Mouse (Mus musculus): ENCODE measurements around the gene Elovl6. TPM values are rescaled to one million over a fixed set of nuclear protein-coding genes. Genes with fewer than 3 reads are reported as not detected.

Gene Elovl6
- polyA plus RNA-seq, 1 experiment from 2014 or later: 34.6 TPM

GRCm38 (mm10) chr3:129619194-129619775 is 87.1 kb downstream of the Elovl6 start:
- no peaks in the 10 kb centered on the region for H3K4me1 ChIP-seq
- no peak overlapping the region for H3K27ac ChIP-seq
- 88% methylated on average over 16 of the region's 16 CpGs for WGBS
- ATAC-seq (ENCODE audit: low FRiP score): no peak
- no peak overlapping the region for H3K4me2 ChIP-seq
- no peaks in the 10 kb centered on the region for H3K27me3 ChIP-seq
- H3K9ac ChIP-seq: no peak overlapping the region
- no peak overlapping the region for H3K4me3 ChIP-seq (replicated peaks)
- H3K9me3 ChIP-seq: no peaks in the 10 kb centered on the region
- H3K36me3 ChIP-seq (replicated peaks): peaks cover 7% of the 10 kb centered on the region

- Histone ChIP-seq H3K36me3 (replicated peaks) (peaks cover 7% of the 10 kb centered on the region), H3K4me1 (no peaks in the 10 kb centered on the region), H3K27ac (no peak overlapping the region), H3K4me3 (replicated peaks) (no peak overlapping the region), H3K4me2 (no peak overlapping the region), H3K27me3 (no peaks in the 10 kb centered on the region), H3K9me3 (no peaks in the 10 kb centered on the region), H3K9ac (no peak overlapping the region)
- ATAC-seq (ENCODE audit: low FRiP score): no peak
- 94% methylated on average over 3 of the region's 3 CpGs for WGBS
Observed at GRCm38 (mm10) chr3:129620802-129621201, 88.6 kb downstream of the Elovl6 start.

DNA sequence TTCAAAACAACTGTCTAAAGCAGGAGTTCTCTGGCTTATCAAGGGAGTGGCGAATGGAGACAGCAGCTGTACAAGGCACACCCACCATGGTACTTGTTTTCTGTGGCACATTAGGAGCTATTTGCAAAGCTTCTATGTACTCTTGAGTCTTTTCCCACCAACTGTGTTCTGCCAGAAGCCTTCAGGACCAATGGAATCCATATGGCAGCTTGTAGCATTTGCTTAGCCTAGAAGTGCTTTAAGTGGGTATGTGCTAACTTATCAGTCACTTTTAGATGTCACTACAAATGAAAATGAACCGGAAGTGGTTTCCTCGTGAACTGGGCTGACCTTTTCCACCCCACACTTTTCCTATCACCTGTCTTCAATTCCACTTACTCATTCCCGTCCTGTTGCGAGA is 89.1 kb downstream of the Elovl6 start:
- no peaks in the 10 kb centered on the region for H3K27me3 ChIP-seq
- H3K4me2 ChIP-seq: no peak overlapping the region
- no peaks in the 10 kb centered on the region for H3K9me3 ChIP-seq
- WGBS: 83% methylated on average over 5 of the region's 5 CpGs
- ATAC-seq (ENCODE audit: low FRiP score): no peak
- no peak overlapping the region for H3K4me3 ChIP-seq (replicated peaks)
- no peak overlapping the region for H3K9ac ChIP-seq
- H3K27ac ChIP-seq: no peak overlapping the region
- peaks cover 7% of the 10 kb centered on the region for H3K36me3 ChIP-seq (replicated peaks)
- no peaks in the 10 kb centered on the region for H3K4me1 ChIP-seq

- Histone ChIP-seq H3K4me2 (no peak overlapping the region), H3K9me3 (no peaks in the 10 kb centered on the region), H3K27ac (no peak overlapping the region), H3K36me3 (replicated peaks) (peaks cover 7% of the 10 kb centered on the region), H3K4me3 (replicated peaks) (no peak overlapping the region), H3K9ac (no peak overlapping the region), H3K27me3 (no peaks in the 10 kb centered on the region), H3K4me1 (no peaks in the 10 kb centered on the region)
- ATAC-seq (ENCODE audit: low FRiP score): no peak
- WGBS: 68% methylated on average over 9 of the region's 9 CpGs
Observed at GRCm38 (mm10) chr3:129622120-129622519, 90.0 kb downstream of the Elovl6 start.

GRCm38 (mm10) chr3:129622705-129623104 is 90.5 kb downstream of the Elovl6 start:
- WGBS: 93% methylated on average over 5 of the region's 5 CpGs
- no peak for ATAC-seq (ENCODE audit: low FRiP score)
- H3K36me3 ChIP-seq (replicated peaks): peaks cover 9% of the 10 kb centered on the region
- H3K4me2 ChIP-seq: no peak overlapping the region
- H3K4me1 ChIP-seq: no peaks in the 10 kb centered on the region
- no peak overlapping the region for H3K9ac ChIP-seq
- no peak overlapping the region for H3K4me3 ChIP-seq (replicated peaks)
- no peaks in the 10 kb centered on the region for H3K27me3 ChIP-seq
- H3K27ac ChIP-seq: no peak overlapping the region
- H3K9me3 ChIP-seq: no peaks in the 10 kb centered on the region

GRCm38 (mm10) chr3:129624193-129624805 is 92.1 kb downstream of the Elovl6 start:
- no peak for ATAC-seq (ENCODE audit: low FRiP score)
- no peaks in the 10 kb centered on the region for H3K27me3 ChIP-seq
- no peak overlapping the region for H3K4me2 ChIP-seq
- H3K27ac ChIP-seq: no peak overlapping the region
- H3K4me1 ChIP-seq: no peaks in the 10 kb centered on the region
- no peak overlapping the region for H3K9ac ChIP-seq
- H3K36me3 ChIP-seq (replicated peaks): peaks cover 12% of the 10 kb centered on the region
- H3K9me3 ChIP-seq: no peaks in the 10 kb centered on the region
- no peak overlapping the region for H3K4me3 ChIP-seq (replicated peaks)
- 95% methylated on average over 10 of the region's 10 CpGs for whole genome bisulfite sequencing

DNA sequence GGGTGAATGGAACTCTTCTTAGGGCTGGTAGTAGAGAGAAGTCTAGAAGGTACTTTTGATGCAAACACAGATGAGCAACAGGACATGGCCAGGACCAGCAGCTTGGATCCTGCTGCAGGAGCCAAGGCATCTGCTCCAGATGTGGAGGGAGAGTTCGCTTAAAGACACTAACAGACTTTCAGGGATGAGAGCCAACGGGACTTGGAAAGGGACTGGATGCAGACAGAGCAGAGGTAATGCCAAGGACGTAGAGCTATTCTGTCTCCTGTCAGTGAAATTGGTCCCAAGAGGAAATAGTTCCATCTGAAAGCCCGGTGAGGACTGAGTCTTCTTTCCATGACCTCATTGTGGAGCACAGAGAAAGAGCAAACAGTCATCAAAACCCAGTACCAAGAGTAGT is 95.1 kb downstream of the Elovl6 start:
- 93% methylated on average over 4 of the region's 4 CpGs for WGBS

DNA sequence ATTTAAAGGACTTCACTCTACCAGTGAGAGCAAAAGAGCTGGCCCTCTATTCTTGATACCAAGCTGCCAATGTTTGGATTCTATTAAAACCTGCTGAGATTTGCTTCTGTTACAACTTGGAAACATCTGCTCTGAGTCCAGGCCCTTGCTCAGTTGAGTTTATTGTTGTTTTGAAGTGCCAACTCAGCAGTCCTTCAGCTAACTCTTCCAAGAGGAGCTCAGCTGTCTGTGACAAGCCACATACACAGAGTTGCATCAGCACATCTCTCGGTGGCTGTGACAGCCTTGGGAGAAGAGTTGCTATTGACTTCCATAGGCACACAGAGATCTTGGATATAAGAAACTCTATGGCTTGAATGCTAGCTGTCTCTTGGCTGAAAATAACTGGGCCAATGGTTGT is 98.9 kb downstream of the Elovl6 start:
- Histone ChIP-seq H3K4me2 (no peak overlapping the region), H3K9me3 (no peaks in the 10 kb centered on the region), H3K27me3 (no peaks in the 10 kb centered on the region), H3K4me1 (no peaks in the 10 kb centered on the region), H3K36me3 (replicated peaks) (peaks cover 40% of the 10 kb centered on the region), H3K27ac (no peak overlapping the region), H3K4me3 (replicated peaks) (no peak overlapping the region), H3K9ac (no peak overlapping the region)
- 83% methylated on average over 1 of the region's 1 CpGs for WGBS
- no peak for ATAC-seq (ENCODE audit: low FRiP score)

More for the DNA sequence above, 95.1 kb downstream of the Elovl6 start:
- H3K27ac ChIP-seq: no peak overlapping the region
- no peak overlapping the region for H3K9ac ChIP-seq
- no peaks in the 10 kb centered on the region for H3K27me3 ChIP-seq
- no peaks in the 10 kb centered on the region for H3K9me3 ChIP-seq
- H3K4me1 ChIP-seq: no peaks in the 10 kb centered on the region
- H3K4me2 ChIP-seq: no peak overlapping the region
- no peak for ATAC-seq (ENCODE audit: low FRiP score)
- H3K36me3 ChIP-seq (replicated peaks): peaks cover 26% of the 10 kb centered on the region
- no peak overlapping the region for H3K4me3 ChIP-seq (replicated peaks)

- Histone ChIP-seq H3K9ac (no peak overlapping the region), H3K9me3 (no peaks in the 10 kb centered on the region), H3K4me2 (no peak overlapping the region), H3K36me3 (replicated peaks) (peaks cover 42% of the 10 kb centered on the region), H3K27me3 (no peaks in the 10 kb centered on the region), H3K27ac (no peak overlapping the region), H3K4me1 (no peaks in the 10 kb centered on the region), H3K4me3 (replicated peaks) (no peak overlapping the region)
- 94% methylated on average over 5 of the region's 5 CpGs for WGBS
- no peak for ATAC-seq (ENCODE audit: low FRiP score)
Observed at GRCm38 (mm10) chr3:129631857-129632256, 99.7 kb downstream of the Elovl6 start.

GRCm38 (mm10) chr3:129633518-129633917 is 101.4 kb downstream of the Elovl6 start:
- no peak overlapping the region for H3K27ac ChIP-seq
- ATAC-seq (ENCODE audit: low FRiP score): no peak
- H3K4me2 ChIP-seq: no peak overlapping the region
- H3K27me3 ChIP-seq: no peaks in the 10 kb centered on the region
- no peaks in the 10 kb centered on the region for H3K9me3 ChIP-seq
- H3K4me1 ChIP-seq: no peaks in the 10 kb centered on the region
- WGBS: 72% methylated on average over 8 of the region's 8 CpGs
- H3K4me3 ChIP-seq (replicated peaks): no peak overlapping the region
- H3K9ac ChIP-seq: no peak overlapping the region
- H3K36me3 ChIP-seq (replicated peaks): peaks cover 43% of the 10 kb centered on the region

GRCm38 (mm10) chr3:129634260-129634901 is 102.2 kb downstream of the Elovl6 start:
- Histone ChIP-seq H3K36me3 (replicated peaks) (peaks cover 37% of the 10 kb centered on the region), H3K27ac (no peak overlapping the region), H3K9me3 (no peaks in the 10 kb centered on the region), H3K27me3 (no peaks in the 10 kb centered on the region), H3K9ac (no peak overlapping the region), H3K4me2 (no peak overlapping the region), H3K4me1 (no peaks in the 10 kb centered on the region), H3K4me3 (replicated peaks) (no peak overlapping the region)
- WGBS: 88% methylated on average over 11 of the region's 11 CpGs
- 0 out of 2 replicates have a peak, but pooled peaks have one; percentile 46 for ATAC-seq (ENCODE audit: low FRiP score)

- H3K9me3 ChIP-seq: no peaks in the 10 kb centered on the region
- H3K4me2 ChIP-seq: no peak overlapping the region
- H3K27ac ChIP-seq: no peak overlapping the region
- H3K4me3 ChIP-seq (replicated peaks): no peak overlapping the region
- no peak overlapping the region for H3K9ac ChIP-seq
- no peaks in the 10 kb centered on the region for H3K27me3 ChIP-seq
- peaks cover 22% of the 10 kb centered on the region for H3K36me3 ChIP-seq (replicated peaks)
- no peak for ATAC-seq (ENCODE audit: low FRiP score)
- WGBS: 92% methylated on average over 6 of the region's 6 CpGs
- peaks cover 12% of the 10 kb centered on the region for H3K4me1 ChIP-seq
Observed at GRCm38 (mm10) chr3:129637446-129637845, 105.3 kb downstream of the Elovl6 start.

DNA sequence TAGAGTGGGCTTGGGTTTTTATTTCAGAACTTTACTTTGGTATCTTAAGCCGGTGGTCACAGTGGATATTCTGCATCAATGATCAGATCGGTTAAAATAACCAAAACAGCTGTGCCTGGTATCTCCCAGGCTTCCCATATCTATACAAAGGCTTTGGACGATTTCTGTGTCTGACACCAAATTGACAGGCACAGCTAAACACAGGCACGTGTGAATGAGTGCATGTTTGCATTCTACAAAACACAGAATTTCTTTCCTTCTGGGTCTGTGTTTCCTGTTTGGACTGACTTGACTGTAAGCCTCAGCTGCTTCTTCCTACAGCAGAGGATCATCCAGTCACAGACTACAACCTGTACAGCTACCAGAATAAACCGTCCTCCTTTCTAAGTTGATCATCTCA is 107.5 kb downstream of the Elovl6 start:
- 65% methylated on average over 5 of the region's 5 CpGs for WGBS

More for the DNA sequence above, 107.5 kb downstream of the Elovl6 start:
- Histone ChIP-seq H3K27ac (no peak overlapping the region), H3K36me3 (replicated peaks) (0 out of 2 replicates have a peak, but pooled peaks cover 10% of the 10 kb centered on the region), H3K4me3 (replicated peaks) (no peak overlapping the region), H3K9me3 (no peaks in the 10 kb centered on the region), H3K27me3 (no peaks in the 10 kb centered on the region), H3K9ac (no peak overlapping the region), H3K4me2 (no peak overlapping the region), H3K4me1 (peaks cover 17% of the 10 kb centered on the region)
- ATAC-seq (ENCODE audit: low FRiP score): 0 out of 2 replicates have a peak, but pooled peaks have one; percentile 7

Data from forebrain, embryonic 12.5 days (tissue).